Comparison of ENCODE assay signal across 18 mouse cellular contexts in the genomic region with DNA sequence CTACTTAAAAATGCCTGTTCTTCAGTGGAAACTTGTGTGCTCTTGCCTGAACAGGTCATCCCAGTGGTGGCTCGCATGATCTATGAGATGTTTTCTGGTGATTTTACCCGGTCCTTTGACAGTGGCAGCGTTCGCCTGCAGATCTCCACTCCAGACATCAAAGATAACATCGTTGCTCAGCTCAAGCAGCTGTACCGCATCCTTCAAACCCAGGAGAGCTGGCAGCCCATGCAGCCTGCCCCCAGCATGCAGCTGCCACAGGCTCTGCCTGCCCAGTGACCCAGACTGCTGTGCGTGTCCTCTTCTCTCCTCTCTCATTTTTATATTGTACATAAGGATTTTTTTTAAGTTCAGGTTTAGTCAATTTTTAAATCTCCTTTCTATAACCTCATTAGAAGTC. TPM values are rescaled to one million over a fixed set of nuclear protein-coding genes. Genes with fewer than 3 reads are reported as not detected.
DNase-seq lines count a peak whose midpoint lies in the region; ATAC-seq and TF ChIP-seq lines count a peak whose summit lies in the region.
"Had no signal": no experiment of that assay in that cellular context is flagged by ENCODE, and none has a peak within 500 bp of the region (broad histone marks: within the 10 kb centered on the region; RNA-seq: fewer than 3 reads in every experiment).

No protein-coding gene starts in this region.

- no peak overlapping the region for H3K4me2 ChIP-seq in heart, embryonic 11.5 days
- H3K4me2 ChIP-seq: embryonic facial prominence, embryonic 12.5 days; forebrain, embryonic 13.5 days; heart, embryonic 13.5 days had no signal

- H3K36me3 ChIP-seq in thymus, adult 2 months (ENCODE audit: control insufficient read depth, insufficient read depth, low read length) = no peaks in the 10 kb centered on the region
- no peaks in the 10 kb centered on the region for H3K36me3 ChIP-seq in heart, embryonic 11.5 days (ENCODE audit: control insufficient read depth, insufficient read depth, low read length)
- H3K36me3 ChIP-seq: embryonic facial prominence, embryonic 12.5 days; heart, embryonic 13.5 days had no signal

- 50% methylated on average over 7 of the region's 7 CpGs for WGBS in thymus, adult 2 months
- 72% methylated on average over 7 of the region's 7 CpGs for WGBS in heart, embryonic 11.5 days (ENCODE audit: insufficient replicate concordance)

- H3K27ac ChIP-seq in thymus, adult 2 months (ENCODE audit: control insufficient read depth, insufficient read depth, low read length) = peak overlapping the region; percentile 85
- no peak overlapping the region for H3K27ac ChIP-seq in heart, embryonic 11.5 days (ENCODE audit: low read depth, low read length)
- H3K27ac ChIP-seq: embryonic facial prominence, embryonic 12.5 days; forebrain, embryonic 13.5 days; gastrocnemius, adult 2 months; heart, embryonic 13.5 days had no signal

- no peak overlapping the region for H3K9ac ChIP-seq in heart, embryonic 11.5 days (ENCODE audit: low read depth, low read length)
- H3K9ac ChIP-seq: embryonic facial prominence, embryonic 12.5 days; forebrain, embryonic 13.5 days had no signal

- H3K4me3 ChIP-seq in thymus, adult 2 months (ENCODE audit: control insufficient read depth, insufficient read depth, low read length) = no peak overlapping the region
- H3K4me3 ChIP-seq in heart, embryonic 11.5 days (ENCODE audit: low read depth, low read length) = no peak overlapping the region
- H3K4me3 ChIP-seq: embryonic facial prominence, embryonic 12.5 days; forebrain, embryonic 13.5 days; gastrocnemius, adult 2 months; heart, embryonic 13.5 days had no signal

- peak; percentile 8 for DNase-seq in induced T-regulatory cell, adult 2 months (ENCODE audit: low read depth)
- DNase-seq in naive thymus-derived CD4-positive, alpha-beta T cell, adult 2 months (ENCODE audit: low read depth) = peak; percentile 51
- DNase-seq in thymus, adult 2 months = peak; percentile 57
- peak; percentile 65 for DNase-seq in thymus, postnatal 25 days
- DNase-seq in testis, postnatal 14 days (ENCODE audit: low spot score) = no peak
- no peak for DNase-seq in kidney, adult 9 months
- no peak for DNase-seq in kidney, adult 18-20 months
- DNase-seq: adrenal gland, adult 8-10 months; adrenal gland, postnatal 36 days; cerebellum, adult 2 months; embryo, embryonic 11 days; gastrocnemius, adult 2 months; gastrocnemius, postnatal 25 days; heart, postnatal 36 days had no signal

- peaks cover 18% of the 10 kb centered on the region for H3K4me1 ChIP-seq in thymus, adult 2 months (replicated peaks; ENCODE audit: control insufficient read depth, insufficient read depth, low read length)
- H3K4me1 ChIP-seq in heart, embryonic 11.5 days (ENCODE audit: control insufficient read depth, insufficient read depth, low read length) = peaks cover 10% of the 10 kb centered on the region

- no peaks in the 10 kb centered on the region for H3K27me3 ChIP-seq in thymus, adult 2 months (ENCODE audit: control insufficient read depth, insufficient read depth, low read length)
- no peaks in the 10 kb centered on the region for H3K27me3 ChIP-seq in heart, embryonic 11.5 days (ENCODE audit: control insufficient read depth, insufficient read depth, low read length)
- H3K27me3 ChIP-seq: embryonic facial prominence, embryonic 12.5 days; forebrain, embryonic 13.5 days; heart, embryonic 13.5 days had no signal

- no peaks in the 10 kb centered on the region for H3K9me3 ChIP-seq in heart, embryonic 11.5 days (replicated peaks; ENCODE audit: control insufficient read depth, low read length)
- H3K9me3 ChIP-seq: embryonic facial prominence, embryonic 12.5 days; forebrain, embryonic 13.5 days; heart, embryonic 13.5 days had no signal

- TF ChIP-seq CTCF in thymus, adult 2 months (IDR thresholded peaks at IDR 0.05; ENCODE audit: borderline replicate concordance, control insufficient read depth, extremely low read depth, insufficient read depth, low read length, poor library complexity) = no peak

- no peak for ATAC-seq in heart, embryonic 11.5 days (replicated peaks; ENCODE audit: insufficient number of reproducible peaks, low FRiP score, low TSS enrichment)
- ATAC-seq: forebrain, embryonic 13.5 days had no signal

- no peak for TF ChIP-seq POLR2A in thymus, adult 2 months (IDR thresholded peaks at IDR 0.05; ENCODE audit: control insufficient read depth, extremely low read depth, insufficient read depth, low read length, poor library complexity)

RNA-seq across cellular contexts. Expression of a gene that starts 1.4 kb away (rescaled TPM):
- polyA plus RNA-seq in thymus, adult 2 months (2012; rRNA removed) = 6.8 and 7.2 TPM in 2 replicates
- 11.9 and 14.2 TPM in 2 replicates for polyA plus RNA-seq in heart, embryonic 11.5 days (2014; fragmentation: Nextera tagmentation; extraction: Ambion mirVana)

RNA-seq across cellular contexts. Expression of a gene that starts 16.3 kb away (rescaled TPM):
- polyA plus RNA-seq in thymus, adult 2 months (2012; rRNA removed) = 18.6 and 26.5 TPM in 2 replicates
- polyA plus RNA-seq in heart, embryonic 11.5 days (2014; fragmentation: Nextera tagmentation; extraction: Ambion mirVana) = 3.2 and 3.6 TPM in 2 replicates

RNA-seq across cellular contexts. Expression of a gene that starts 32.3 kb away (rescaled TPM):
- polyA plus RNA-seq in thymus, adult 2 months (2012; rRNA removed) = 128 and 142 TPM in 2 replicates
- polyA plus RNA-seq in heart, embryonic 11.5 days (2014; fragmentation: Nextera tagmentation; extraction: Ambion mirVana) = 2.0 and 2.1 TPM in 2 replicates

RNA-seq across cellular contexts. Expression of a gene that starts 38.3 kb away (rescaled TPM):
- polyA plus RNA-seq in thymus, adult 2 months (2012; rRNA removed) = 27.2 and 27.8 TPM in 2 replicates
- polyA plus RNA-seq in heart, embryonic 11.5 days (2014; fragmentation: Nextera tagmentation; extraction: Ambion mirVana) = 0.64 and 1.2 TPM in 2 replicates

RNA-seq across cellular contexts. Expression of a gene that starts 39.2 kb away (rescaled TPM):
- polyA plus RNA-seq in thymus, adult 2 months (2012; rRNA removed) = 67.4 and 76.9 TPM in 2 replicates
- polyA plus RNA-seq in heart, embryonic 11.5 days (2014; fragmentation: Nextera tagmentation; extraction: Ambion mirVana) = 5.6 and 6.9 TPM in 2 replicates

Comparison
In these comparisons a context has a peak if more than half of its experiments do, and no peak if none do; other contexts are left out.
1. DNase-seq: peak in induced T-regulatory cell, adult 2 months (single experiment), naive thymus-derived CD4-positive, alpha-beta T cell, adult 2 months (single experiment), thymus, adult 2 months (single experiment) and thymus, postnatal 25 days (single experiment); none in testis, postnatal 14 days (single experiment), kidney, adult 9 months (single experiment) and kidney, adult 18-20 months (single experiment).
2. RNA of a gene that starts 32.3 kb away (polyA plus RNA-seq): 128 to 142 TPM in thymus, adult 2 months; 2.0 to 2.1 TPM in heart, embryonic 11.5 days; every median in the first group is over 10 times any median in the second.